Mouse (Mus musculus): ENCODE data around the gene Lasp1.

The Lasp1 gene

DNA sequence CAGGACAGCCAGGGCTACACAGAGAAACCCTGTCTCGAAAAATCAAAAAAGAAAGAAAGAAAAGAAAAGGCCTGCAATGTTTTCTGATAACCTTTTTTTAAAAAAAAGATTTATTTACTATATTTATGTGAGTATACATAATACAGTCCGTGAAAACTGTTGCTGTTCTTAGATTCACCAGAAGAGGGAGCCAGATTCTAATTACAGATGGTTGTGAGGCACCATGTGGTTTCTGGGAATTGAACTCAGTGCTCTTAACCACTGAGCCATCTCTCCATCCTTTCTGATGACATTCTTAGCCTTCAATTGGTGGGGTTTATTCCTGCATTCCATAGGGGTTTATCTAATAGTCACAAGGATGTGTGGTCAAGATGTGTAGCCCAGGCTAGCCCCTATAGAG is 5.6 kb upstream of the Lasp1 start:
- DNase-seq (ENCODE audit: inconsistent age in 2 of 2, low spot score in 1 of 2), result peak in 1 of 2 experiments; percentile 91

- peak; percentile 82 to 96 for DNase-seq (ENCODE audit: inconsistent age in 2 of 2, low spot score in 1 of 2)
These were observed 1.9 kb upstream of the Lasp1 start for GRCm38 (mm10) chr11:97796910-97797309.

DNA sequence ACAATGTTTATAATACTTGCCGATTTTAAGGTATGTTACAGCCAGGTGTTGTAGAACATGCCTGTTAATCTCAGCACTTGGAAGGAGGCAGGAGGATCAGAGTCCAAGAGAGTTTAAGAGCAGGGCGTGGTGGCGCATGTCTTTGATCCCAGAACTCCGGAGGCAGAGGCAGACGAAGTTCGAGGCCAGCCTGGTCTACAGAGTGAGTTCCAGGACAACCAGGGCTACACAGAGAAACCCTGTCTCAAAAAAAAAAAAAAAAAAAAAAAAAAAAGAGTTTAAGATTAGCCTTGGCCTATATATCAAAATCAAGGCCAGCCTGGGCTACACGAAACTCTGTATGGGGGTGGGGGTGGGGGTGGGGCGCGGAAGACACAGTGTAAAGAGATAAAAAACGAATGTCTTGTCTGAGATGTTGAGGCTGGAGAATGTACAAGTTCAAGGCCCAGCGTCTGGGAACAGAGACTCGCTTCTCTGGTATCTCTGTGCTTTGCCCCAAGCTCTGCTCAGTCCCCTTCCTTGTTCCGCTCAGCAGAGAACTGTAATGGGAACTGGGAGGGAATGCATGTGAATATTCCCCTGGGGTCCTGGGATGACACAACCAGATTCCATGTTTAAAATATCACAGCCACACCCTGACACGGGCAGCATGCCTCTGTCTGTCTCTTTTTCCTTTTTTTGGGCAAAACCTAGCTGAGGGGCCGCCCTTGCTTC is 1.3 kb upstream of the Lasp1 start:
- no peak for DNase-seq (ENCODE audit: inconsistent age in 2 of 2, low spot score in 1 of 2)

GRCm38 (mm10) chr11:97798083-97798435 is 741 bp upstream of the Lasp1 start:
- no peak for DNase-seq (ENCODE audit: inconsistent age in 2 of 2, low spot score in 1 of 2)

DNA sequence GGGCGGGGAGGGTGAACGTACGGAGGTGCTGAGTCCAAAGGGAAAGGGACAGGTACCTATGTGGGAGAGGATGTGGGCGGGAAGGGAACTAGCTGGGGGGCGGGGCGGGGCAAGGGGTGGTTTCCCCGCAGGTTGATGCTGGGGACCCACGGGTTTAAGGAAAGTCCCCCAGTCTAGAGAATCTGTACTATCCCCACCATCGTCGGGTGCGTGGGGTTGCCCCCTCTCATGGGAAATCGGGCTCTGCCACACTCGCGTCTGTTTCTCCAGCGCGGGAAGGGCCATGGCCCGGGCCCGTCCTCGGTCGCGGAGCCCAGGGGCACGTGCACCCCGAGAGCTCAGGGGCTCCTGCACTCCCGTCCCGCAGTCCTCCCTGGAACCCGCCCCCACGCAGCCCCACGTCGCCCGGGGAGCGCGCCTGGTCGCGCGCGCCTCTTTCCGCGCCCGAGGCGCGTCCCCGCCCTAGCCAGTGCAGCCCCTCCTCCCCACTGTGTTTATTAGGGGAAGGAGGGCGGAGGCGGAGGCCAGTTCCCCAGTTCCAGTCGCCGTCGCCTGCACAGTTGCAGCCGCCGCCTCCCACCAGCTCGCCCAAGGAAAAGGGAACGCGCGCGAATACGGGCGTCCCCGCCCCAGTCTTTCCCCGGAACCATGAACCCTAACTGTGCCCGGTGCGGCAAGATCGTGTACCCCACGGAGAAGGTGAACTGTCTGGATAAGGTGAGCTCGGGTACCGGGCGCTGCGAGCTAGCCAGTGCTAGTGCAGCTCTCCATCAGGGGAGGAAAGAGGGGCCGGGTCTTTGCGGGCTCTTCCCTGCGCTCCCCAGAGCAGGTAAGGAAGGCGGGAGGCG is 570 bp downstream of the Lasp1 start:
- DNase-seq (ENCODE audit: inconsistent age in 2 of 2, low spot score in 1 of 2), result peak; percentile 93 to 98

DNA sequence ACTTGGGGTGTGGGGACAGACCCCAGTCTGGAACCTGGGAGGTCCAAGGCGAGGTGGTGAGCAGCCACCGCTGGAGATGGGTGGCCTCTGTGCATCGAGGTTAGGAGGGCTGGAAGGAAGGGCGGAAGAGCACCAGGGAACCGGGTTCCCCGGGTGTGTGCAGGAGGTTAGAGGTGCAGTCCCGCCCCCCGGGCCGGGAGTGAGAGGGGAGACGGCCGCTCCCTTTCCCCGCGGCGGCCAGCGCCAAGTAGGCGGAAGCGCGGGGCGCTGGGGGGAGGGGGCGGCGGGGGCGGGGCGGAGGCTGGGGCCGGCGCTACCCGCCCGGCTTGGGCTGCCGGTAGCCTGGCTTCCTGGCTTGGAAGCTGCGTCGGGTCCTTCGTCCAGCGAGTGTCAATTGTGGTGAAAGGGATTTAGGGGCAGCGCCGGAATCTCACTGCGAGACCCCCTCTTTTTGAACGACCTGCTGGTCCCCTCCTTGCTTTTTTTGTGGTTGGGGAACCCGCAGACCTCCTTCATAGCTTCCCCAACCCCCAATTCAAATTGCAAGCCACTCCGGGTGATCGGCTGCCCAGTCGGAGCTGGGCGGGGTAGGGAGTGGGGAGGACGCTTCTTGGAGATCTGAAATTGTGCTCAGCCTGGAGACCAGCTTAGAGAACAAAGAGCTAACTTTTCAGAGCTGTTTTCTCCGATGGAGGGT is 1.3 kb downstream of the Lasp1 start:
- peak; percentile 88 to 93 for DNase-seq (ENCODE audit: inconsistent age in 2 of 2, low spot score in 1 of 2)

GRCm38 (mm10) chr11:97800691-97801408 is 2.0 kb downstream of the Lasp1 start:
- DNase-seq (ENCODE audit: inconsistent age in 2 of 2, low spot score in 1 of 2), result peak; percentile 73 to 90

- DNase-seq (ENCODE audit: inconsistent age in 2 of 2, low spot score in 1 of 2), result peak; percentile 84 to 96
These were observed 2.8 kb downstream of the Lasp1 start for GRCm38 (mm10) chr11:97801409-97802193.

DNA sequence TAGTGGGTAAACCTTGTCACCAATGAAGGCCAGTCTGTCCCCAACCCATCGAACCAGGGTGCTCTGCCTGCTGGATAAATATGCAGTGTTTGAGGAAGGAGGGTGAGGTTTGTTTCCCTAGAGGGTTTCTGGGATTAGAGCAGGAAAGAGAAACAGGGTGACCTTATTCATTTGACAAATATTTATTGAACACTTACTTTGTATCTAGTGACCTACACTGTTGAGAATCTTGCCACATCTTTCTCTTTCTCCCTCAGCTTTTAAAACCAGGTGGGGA is 3.3 kb downstream of the Lasp1 start:
- no peak for DNase-seq (ENCODE audit: inconsistent age in 2 of 2, low spot score in 1 of 2)

DNA sequence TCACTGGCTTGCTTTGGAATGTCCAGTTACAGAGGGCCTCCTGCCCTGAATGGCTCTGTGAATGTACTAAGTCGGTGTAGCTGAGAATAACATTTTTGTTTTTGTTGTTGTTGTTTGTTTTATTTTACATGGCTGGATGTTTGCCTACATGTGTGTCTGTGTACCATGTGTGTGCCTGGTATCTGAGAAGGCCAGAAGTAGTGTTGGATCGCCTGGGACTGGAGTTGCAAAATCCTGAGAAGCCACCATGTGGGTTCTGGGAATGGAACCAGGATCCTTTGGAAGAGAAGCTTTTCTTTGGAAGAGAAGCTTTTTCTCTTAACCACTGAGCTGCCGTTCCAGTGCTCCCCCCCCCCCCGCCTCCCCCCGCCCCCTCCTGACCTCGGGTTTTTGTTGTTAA is 3.7 kb downstream of the Lasp1 start:
- peak in 1 of 2 experiments; percentile 66 for DNase-seq (ENCODE audit: inconsistent age in 2 of 2, low spot score in 1 of 2)

DNA sequence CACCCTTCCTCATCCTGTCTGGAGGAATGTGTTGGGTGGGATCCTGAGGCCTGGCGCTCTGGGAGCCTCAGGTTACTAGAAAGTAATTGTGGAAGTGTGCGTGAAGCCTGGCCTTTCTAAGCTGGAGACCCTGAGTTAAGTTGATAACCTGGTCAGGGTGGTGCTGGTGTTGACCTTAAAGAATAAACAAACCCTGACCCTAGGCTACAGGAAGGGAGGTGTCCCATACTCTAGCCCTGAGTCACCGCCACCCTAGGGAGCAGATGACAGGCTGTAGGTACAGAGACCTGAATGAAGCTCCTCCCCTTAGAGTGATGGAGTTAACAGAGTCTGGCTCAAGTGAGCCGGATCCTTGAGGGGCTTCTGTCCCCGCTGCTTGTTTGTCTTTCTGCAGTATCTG is 5.0 kb downstream of the Lasp1 start:
- peak; percentile 35 to 64 for DNase-seq (ENCODE audit: inconsistent age in 2 of 2, low spot score in 1 of 2)

GRCm38 (mm10) chr11:97804841-97805661 is 6.3 kb downstream of the Lasp1 start:
- DNase-seq (ENCODE audit: inconsistent age in 2 of 2, low spot score in 1 of 2), result peak; percentile 82 to 86

GRCm38 (mm10) chr11:97805662-97806612 is 7.1 kb downstream of the Lasp1 start:
- DNase-seq (ENCODE audit: inconsistent age in 2 of 2, low spot score in 1 of 2), result peak; percentile 38 to 75

DNA sequence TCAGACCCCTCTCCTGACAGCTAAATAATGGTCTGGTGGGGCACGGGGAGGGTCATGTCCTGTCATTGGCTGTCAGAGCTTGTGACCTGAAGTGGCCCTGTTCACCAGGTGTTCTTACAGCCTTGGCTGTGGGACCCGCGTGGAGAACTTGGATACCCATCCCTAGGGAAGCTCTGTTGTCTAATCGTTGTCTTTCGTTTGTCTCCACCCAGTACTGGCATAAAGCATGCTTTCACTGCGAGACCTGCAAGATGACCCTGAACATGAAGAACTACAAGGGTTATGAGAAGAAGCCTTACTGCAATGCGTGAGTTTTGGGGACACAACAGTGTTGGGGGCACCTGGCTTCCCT is 7.8 kb downstream of the Lasp1 start:
- DNase-seq (ENCODE audit: inconsistent age in 2 of 2, low spot score in 1 of 2), result no peak

- no peak for DNase-seq (ENCODE audit: inconsistent age in 2 of 2, low spot score in 1 of 2)
These were observed 8.8 kb downstream of the Lasp1 start for GRCm38 (mm10) chr11:97807626-97808025.

- peak; percentile 49 to 71 for DNase-seq (ENCODE audit: inconsistent age in 2 of 2, low spot score in 1 of 2)
These were observed 9.3 kb downstream of the Lasp1 start for GRCm38 (mm10) chr11:97808093-97808492.

- DNase-seq (ENCODE audit: inconsistent age in 2 of 2, low spot score in 1 of 2), result peak; percentile 66 to 76
These were observed 9.9 kb downstream of the Lasp1 start for GRCm38 (mm10) chr11:97808621-97809234.
